ENCODE assay signal across 37 mouse cellular contexts in the genomic region with DNA sequence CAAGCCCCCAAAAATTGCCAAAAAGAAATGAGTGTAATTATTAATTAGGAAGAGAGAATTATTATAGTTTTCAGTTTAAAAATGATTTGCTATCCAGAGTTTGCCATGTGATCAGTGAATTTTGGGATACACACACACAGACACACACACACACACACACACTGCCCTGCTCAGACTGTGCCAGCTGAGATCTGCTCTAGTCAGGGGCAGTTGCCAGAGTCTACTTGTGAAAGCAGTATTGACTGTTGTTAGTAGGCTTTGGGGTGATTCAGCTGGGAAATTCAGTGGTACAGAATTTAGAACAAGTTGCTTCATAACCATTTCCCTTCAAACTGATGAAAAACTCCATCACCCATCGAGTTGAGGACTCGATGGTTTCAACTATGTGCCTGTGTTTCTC. TPM values are rescaled to one million over a fixed set of nuclear protein-coding genes. Genes with fewer than 3 reads are reported as not detected.
"Had no signal": no experiment of that assay in that cellular context is flagged by ENCODE, and none has a peak within 500 bp of the region (broad histone marks: within the 10 kb centered on the region; RNA-seq: fewer than 3 reads in every experiment).

No protein-coding gene starts in this region.

- H3K4me1 ChIP-seq: heart, embryonic 10.5 days; heart, embryonic 12.5 days; intestine, embryonic 15.5 days; liver, embryonic 13.5 days; liver, embryonic 15.5 days had no signal

- H3K4me3 ChIP-seq: gastrocnemius, adult 2 months; heart, embryonic 10.5 days; heart, embryonic 12.5 days; hindbrain, embryonic 10.5 days; hindbrain, embryonic 12.5 days; intestine, embryonic 15.5 days; layer of hippocampus, adult 2 months; left cerebral cortex, adult 2 months; limb, embryonic 10.5 days; limb, embryonic 12.5 days; liver, embryonic 13.5 days; liver, embryonic 15.5 days had no signal

- DNase-seq: gastrocnemius, adult 2 months; gastrocnemius, postnatal 10 days; gastrocnemius, postnatal 25 days; heart, adult 18-20 months; heart, postnatal 10 days; heart, postnatal 4 days; kidney, adult 18-20 months; kidney, adult 8-10 months; kidney, postnatal 10 days; kidney, postnatal 25 days; kidney, postnatal 4 days; layer of hippocampus, adult 9-11 months; liver, embryonic 13.5 days had no signal

- H3K27ac ChIP-seq: gastrocnemius, adult 2 months; heart, embryonic 10.5 days; hindbrain, embryonic 10.5 days; hindbrain, embryonic 12.5 days; hindbrain, embryonic 14.5 days; intestine, embryonic 15.5 days; layer of hippocampus, adult 2 months; left cerebral cortex, adult 2 months; limb, embryonic 12.5 days; liver, embryonic 13.5 days; liver, embryonic 15.5 days had no signal

RNA-seq across cellular contexts. Expression of a gene that starts 10.0 kb away (rescaled TPM):
- total RNA-seq: gastrocnemius, postnatal 25 days had no signal
- polyA plus RNA-seq: heart, embryonic 14.5 days; heart, embryonic 16.5 days; hindbrain, embryonic 14.5 days; inflammation-experienced regulatory T-cells, adult 6 months; kidney, embryonic 14.5 days; kidney, embryonic 16.5 days; liver, embryonic 11.5 days; liver, embryonic 13.5 days; liver, embryonic 15.5 days had no signal

RNA-seq across cellular contexts. Expression of a gene that starts 34.7 kb away (rescaled TPM):
- total RNA-seq: gastrocnemius, adult 2 months; gastrocnemius, postnatal 25 days; granulocyte monocyte progenitor cell, adult 5-6 weeks; heart, adult 18-20 months; heart, adult 8-10 months; heart, postnatal 10 days; heart, postnatal 25 days; layer of hippocampus, adult 2 months; layer of hippocampus, postnatal 25 days; left cerebral cortex, adult 2 months; left cerebral cortex, postnatal 14 days; left cerebral cortex, postnatal 36 days had no signal
- polyA plus RNA-seq: heart, embryonic 14.5 days; hindbrain, embryonic 10.5 days; hindbrain, embryonic 12.5 days; inflammation-experienced regulatory T-cells, adult 6 months; intestine, postnatal 0 days; kidney, embryonic 14.5 days; kidney, embryonic 16.5 days; limb, embryonic 10.5 days; limb, embryonic 12.5 days; liver, embryonic 11.5 days; liver, embryonic 13.5 days; liver, embryonic 15.5 days had no signal
